Mouse (Mus musculus) midbrain, postnatal 0 days (tissue): ENCODE measurements at regions not wholly inside any gene's neighbourhood (a gene's known extent, or its start where the extent isn't known, plus 50 kb on each side); places are given as distances from the start of the nearest gene placed in this dataset.

Source experiments
- ATAC-seq: fragments of 200-750 bp; cut with Nextera tagmentation; 2 replicates; pipeline ENCODE4 v1.8.0; 2017; ENCODE audit warnings: moderate number of reproducible peaks, mild to moderate bottlenecking, moderate TSS enrichment, moderate library complexity; ENCODE audit not compliant: low FRiP score
- DNase-seq: peaks from one replicate; pipeline ENCODE4 v3.0.0-alpha.2; 2015; ENCODE audit warnings: low spot score
- H3K27ac ChIP-seq: fragments of 300-500 bp; sonication (generic); 2 replicates; pipeline ENCODE4 v1.5.1; 2014; ENCODE audit warnings: low read depth, mild to moderate bottlenecking, low read length, mixed read lengths
- H3K27me3 ChIP-seq: fragments of 300-500 bp; sonication (generic); 2 replicates; pipeline ENCODE4 v1.6.1; 2014; ENCODE audit warnings: low read length, control low read depth, mixed read lengths; ENCODE audit not compliant: insufficient read depth
- H3K36me3 ChIP-seq: fragments of 300-500 bp; sonication (generic); 2 replicates; pipeline ENCODE4 v1.6.1; 2014; ENCODE audit warnings: low read length, control low read depth, mixed read lengths; ENCODE audit not compliant: insufficient read depth
- H3K4me1 ChIP-seq: fragments of 300-500 bp; sonication (generic); 2 replicates; pipeline ENCODE4 v1.6.1; 2014; ENCODE audit warnings: mild to moderate bottlenecking, control low read depth, antibody characterized with exemption, low read length, mixed read lengths; ENCODE audit not compliant: insufficient read depth
- H3K4me2 ChIP-seq: fragments of 300-500 bp; sonication (generic); 2 replicates; pipeline ENCODE4 v1.6.1; 2014; ENCODE audit warnings: low read depth, mild to moderate bottlenecking, low read length, mixed read lengths; ENCODE audit not compliant: poor library complexity, severe bottlenecking
- H3K4me3 ChIP-seq: fragments of 300-500 bp; sonication (generic); 2 replicates; pipeline ENCODE4 v1.5.1; 2014; ENCODE audit warnings: low read depth, mild to moderate bottlenecking, low read length, moderate library complexity
- H3K9ac ChIP-seq: fragments of 300-500 bp; sonication (generic); replicated peaks from 2 replicates; pipeline ENCODE4 v1.6.1; 2014; ENCODE audit warnings: mild to moderate bottlenecking, low read length, moderate library complexity, mixed read lengths; ENCODE audit not compliant: poor library complexity, severe bottlenecking
- H3K9me3 ChIP-seq: fragments of 300-500 bp; sonication (generic); 2 replicates; pipeline ENCODE4 v1.6.1; 2016; ENCODE audit warnings: low read length, control low read depth
- CTCF ChIP-seq: IDR thresholded peaks from 2 replicates; pipeline ENCODE4 v1.5.1; 2016; ENCODE audit warnings: antibody characterized with exemption, mild to moderate bottlenecking
- WGBS: fragments of 180-500 bp; shearing (Covaris S2); extraction: QIAGEN DNeasy Blood & Tissue Kit; methylation state at CpG from one replicate; pipeline ENCODE4 v1.1.7; 2014; 5-methylcytosine and 5-hydroxymethylcytosine counted together

GRCm38 (mm10) chr6:84408513-84408912 is 185.2 kb downstream of the Cyp26b1 start:
- no peak overlapping the region for H3K27ac ChIP-seq
- DNase-seq (no peak), ATAC-seq (no peak)
- no peaks in the 10 kb centered on the region for H3K4me1 ChIP-seq
- no peak overlapping the region for H3K4me3 ChIP-seq
- no peak overlapping the region for H3K4me2 ChIP-seq
- H3K27me3 ChIP-seq, result no peaks in the 10 kb centered on the region
- no peaks in the 10 kb centered on the region for H3K36me3 ChIP-seq
- 79% methylated on average over 5 of the region's 5 CpGs for WGBS
- H3K9ac ChIP-seq, result no peak overlapping the region
- no peaks in the 10 kb centered on the region for H3K9me3 ChIP-seq
- no peak for TF ChIP-seq CTCF

- H3K9ac ChIP-seq, result no peak overlapping the region
- no peak overlapping the region for H3K4me2 ChIP-seq
- H3K36me3 ChIP-seq, result no peaks in the 10 kb centered on the region
- no peaks in the 10 kb centered on the region for H3K4me1 ChIP-seq
- H3K9me3 ChIP-seq, result no peaks in the 10 kb centered on the region
- TF ChIP-seq CTCF, result peak; percentile 81
- WGBS, result 11% methylated on average over 6 of the region's 6 CpGs
- ATAC-seq, result no peak
- no peak overlapping the region for H3K27ac ChIP-seq
- H3K4me3 ChIP-seq, result no peak overlapping the region
- no peaks in the 10 kb centered on the region for H3K27me3 ChIP-seq
- DNase-seq, result peak; percentile 86
Measured at GRCm38 (mm10) chr6:84407773-84408172, 185.9 kb downstream of the Cyp26b1 start.

- TF ChIP-seq CTCF, result no peak
- ATAC-seq, result no peak
- Histone ChIP-seq H3K9ac (no peak overlapping the region), H3K36me3 (no peaks in the 10 kb centered on the region), H3K27me3 (no peaks in the 10 kb centered on the region), H3K27ac (no peak overlapping the region), H3K4me3 (no peak overlapping the region), H3K4me2 (no peak overlapping the region), H3K4me1 (no peaks in the 10 kb centered on the region; the same call in 1 of the 2 replicates), H3K9me3 (no peaks in the 10 kb centered on the region)
- 76% methylated on average over 4 of the region's 4 CpGs for WGBS
- DNase-seq, result no peak
Measured at GRCm38 (mm10) chr6:84404695-84405094, 189.0 kb downstream of the Cyp26b1 start.

GRCm38 (mm10) chr6:84402431-84402830 is 191.3 kb downstream of the Cyp26b1 start:
- no peak for ATAC-seq
- TF ChIP-seq CTCF, result no peak

GRCm38 (mm10) chr6:84394496-84395090 is 199.1 kb downstream of the Cyp26b1 start:
- H3K4me1 ChIP-seq, result no peaks in the 10 kb centered on the region
- no peak overlapping the region for H3K27ac ChIP-seq
- ATAC-seq, result no peak
- no peak overlapping the region for H3K4me2 ChIP-seq
- H3K4me3 ChIP-seq, result no peak overlapping the region
- DNase-seq, result no peak
- TF ChIP-seq CTCF, result no peak
- no peaks in the 10 kb centered on the region for H3K36me3 ChIP-seq
- no peaks in the 10 kb centered on the region for H3K27me3 ChIP-seq
- H3K9me3 ChIP-seq, result no peaks in the 10 kb centered on the region
- 82% methylated on average over 6 of the region's 6 CpGs for WGBS
- H3K9ac ChIP-seq, result no peak overlapping the region

More at GRCm38 (mm10) chr6:84402431-84402830, 191.3 kb downstream of the Cyp26b1 start:
- Histone ChIP-seq H3K4me3 (no peak overlapping the region), H3K27ac (no peak overlapping the region), H3K9me3 (no peaks in the 10 kb centered on the region), H3K4me2 (no peak overlapping the region), H3K36me3 (no peaks in the 10 kb centered on the region), H3K9ac (no peak overlapping the region), H3K27me3 (no peaks in the 10 kb centered on the region), H3K4me1 (no peaks in the 10 kb centered on the region; the same call in 1 of the 2 replicates)
- DNase-seq, result no peak
- WGBS, result 71% methylated on average over 2 of the region's 2 CpGs

- TF ChIP-seq CTCF, result no peak
- 91% methylated on average over 9 of the region's 9 CpGs for WGBS
- no peaks in the 10 kb centered on the region for H3K27me3 ChIP-seq
Measured at GRCm38 (mm10) chr6:84393519-84394231, 200.0 kb downstream of the Cyp26b1 start.

More at GRCm38 (mm10) chr6:84393519-84394231, 200.0 kb downstream of the Cyp26b1 start:
- H3K4me1 ChIP-seq, result no peaks in the 10 kb centered on the region
- no peak overlapping the region for H3K4me2 ChIP-seq
- H3K36me3 ChIP-seq, result no peaks in the 10 kb centered on the region
- ATAC-seq (no peak), DNase-seq (no peak)
- H3K4me3 ChIP-seq, result no peak overlapping the region
- H3K9me3 ChIP-seq, result no peaks in the 10 kb centered on the region
- no peak overlapping the region for H3K9ac ChIP-seq
- H3K27ac ChIP-seq, result no peak overlapping the region
